Mouse (Mus musculus): ENCODE measurements at regions not wholly inside any gene's neighbourhood (a gene's known extent, or its start where the extent isn't known, plus 50 kb on each side); places are given as distances from the start of the nearest gene placed in this dataset.

DNA sequence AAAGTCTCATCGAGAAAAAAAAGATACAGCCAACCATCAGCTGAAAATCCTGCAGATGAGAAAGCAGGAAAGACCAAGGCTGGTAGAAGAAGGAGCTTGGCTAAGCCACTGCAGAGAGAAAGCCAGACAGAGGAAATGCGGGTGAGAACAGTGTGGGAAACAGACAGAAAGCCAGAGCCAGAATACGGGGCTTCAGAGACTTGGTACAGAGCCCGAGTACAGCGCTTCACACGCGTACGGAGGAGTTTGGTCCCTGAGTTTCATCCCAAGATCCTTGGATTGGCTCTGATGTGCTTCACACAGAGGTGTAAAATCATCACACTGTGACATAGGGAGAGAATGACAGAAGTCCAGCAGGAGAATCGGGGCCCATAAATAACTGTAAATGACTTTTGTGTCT, 495.6 kb upstream of the Map3k7 start:
- H3K9me3 ChIP-seq, result no peaks in the 10 kb centered on the region
- no peak for ATAC-seq
- no peak overlapping the region for H3K27ac ChIP-seq
- H3K27me3 ChIP-seq (replicated peaks), result no peaks in the 10 kb centered on the region
- WGBS, result 76% methylated on average over 9 of the region's 9 CpGs
- H3K36me3 ChIP-seq, result no peaks in the 10 kb centered on the region
- no peak overlapping the region for H3K9ac ChIP-seq
- no peak overlapping the region for H3K4me3 ChIP-seq (replicated peaks)
- H3K4me1 ChIP-seq (replicated peaks), result no peaks in the 10 kb centered on the region
- no peak overlapping the region for H3K4me2 ChIP-seq (replicated peaks)

GRCm38 (mm10) chr4:31469803-31470202, 494.1 kb upstream of the Map3k7 start:
- no peaks in the 10 kb centered on the region for H3K36me3 ChIP-seq
- no peaks in the 10 kb centered on the region for H3K9me3 ChIP-seq
- no peak overlapping the region for H3K9ac ChIP-seq
- WGBS, result 31% methylated on average over 4 of the region's 4 CpGs
- ATAC-seq, result no peak
- no peak overlapping the region for H3K4me2 ChIP-seq (replicated peaks)
- H3K4me1 ChIP-seq (replicated peaks), result no peaks in the 10 kb centered on the region
- no peaks in the 10 kb centered on the region for H3K27me3 ChIP-seq (replicated peaks)
- no peak overlapping the region for H3K4me3 ChIP-seq (replicated peaks)
- no peak overlapping the region for H3K27ac ChIP-seq

DNA sequence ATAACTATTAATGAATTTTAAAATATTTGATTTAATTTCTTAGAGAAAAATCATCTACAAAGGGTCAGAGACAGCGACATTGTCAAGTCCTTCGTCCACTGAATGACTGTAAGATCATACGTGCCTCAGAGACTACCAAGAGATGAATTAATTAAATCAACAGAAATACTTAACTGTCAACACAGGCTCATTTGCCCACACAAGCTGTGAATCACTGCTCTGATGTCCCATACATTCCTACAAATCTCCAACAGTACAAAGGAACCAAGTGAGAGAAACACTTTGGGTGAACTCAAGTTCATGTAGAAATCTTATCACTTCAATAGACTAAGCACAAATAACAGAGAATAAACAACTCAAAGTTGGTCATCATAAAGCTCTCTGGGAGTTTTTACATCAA, 471.4 kb upstream of the Map3k7 start:
- ATAC-seq, result no peak
- H3K4me1 ChIP-seq (replicated peaks), result no peaks in the 10 kb centered on the region
- no peak overlapping the region for H3K27ac ChIP-seq
- WGBS, result 87% methylated on average over 3 of the region's 3 CpGs
- H3K9ac ChIP-seq, result no peak overlapping the region
- no peaks in the 10 kb centered on the region for H3K27me3 ChIP-seq (replicated peaks)
- H3K36me3 ChIP-seq, result no peaks in the 10 kb centered on the region
- H3K4me3 ChIP-seq (replicated peaks), result no peak overlapping the region
- no peak overlapping the region for H3K4me2 ChIP-seq (replicated peaks)
- no peaks in the 10 kb centered on the region for H3K9me3 ChIP-seq

DNA sequence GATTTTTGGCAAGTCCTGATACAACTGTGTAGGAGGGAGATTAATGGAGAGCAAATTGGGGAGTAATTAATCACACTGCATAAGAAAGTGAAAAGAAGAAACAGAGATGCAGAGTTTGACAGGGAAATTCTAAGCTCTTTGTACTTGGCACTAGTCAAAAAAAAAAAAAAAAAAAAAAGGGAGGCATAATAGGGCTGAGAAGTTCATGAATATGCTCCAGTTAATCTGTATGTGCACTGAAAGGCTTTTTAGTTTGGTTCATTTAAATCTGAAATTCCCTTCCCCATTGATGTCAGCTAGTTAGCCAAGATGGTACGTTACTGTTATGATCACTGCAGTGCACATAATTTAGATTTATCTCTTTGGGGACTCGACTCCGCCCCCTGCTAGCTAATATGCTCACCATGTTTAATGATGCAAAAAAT, 470.8 kb upstream of the Map3k7 start:
- 79% methylated on average over 3 of the region's 3 CpGs for WGBS
- no peaks in the 10 kb centered on the region for H3K36me3 ChIP-seq
- ATAC-seq, result no peak
- H3K4me3 ChIP-seq (replicated peaks), result no peak overlapping the region
- H3K4me1 ChIP-seq (replicated peaks), result no peaks in the 10 kb centered on the region
- H3K27ac ChIP-seq, result no peak overlapping the region
- H3K9me3 ChIP-seq, result no peaks in the 10 kb centered on the region
- no peak overlapping the region for H3K9ac ChIP-seq
- no peak overlapping the region for H3K4me2 ChIP-seq (replicated peaks)
- no peaks in the 10 kb centered on the region for H3K27me3 ChIP-seq (replicated peaks)

DNA sequence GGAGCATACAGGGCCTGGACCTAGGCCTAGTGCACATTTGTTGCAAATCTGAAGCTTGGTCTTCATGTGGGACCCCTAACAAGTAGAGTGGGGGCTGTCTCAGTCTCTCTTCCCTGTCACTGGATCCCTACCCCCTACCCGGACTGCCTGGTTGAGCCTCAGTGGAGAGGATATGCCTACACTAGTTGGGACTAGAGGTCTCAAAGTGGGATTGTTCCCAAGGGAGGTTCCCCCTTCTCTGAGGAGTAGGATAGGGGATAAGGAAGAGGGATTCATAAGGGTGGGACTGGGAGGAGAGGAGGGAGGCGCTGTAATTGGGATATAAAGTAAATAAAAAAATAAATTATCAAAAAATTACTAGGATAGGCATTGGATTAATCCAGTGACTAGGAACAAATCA, 464.0 kb upstream of the Map3k7 start:
- H3K9ac ChIP-seq, result no peak overlapping the region
- no peak overlapping the region for H3K27ac ChIP-seq
- 86% methylated on average over 2 of the region's 2 CpGs for WGBS
- H3K36me3 ChIP-seq, result no peaks in the 10 kb centered on the region
- H3K4me3 ChIP-seq (replicated peaks), result no peak overlapping the region
- H3K27me3 ChIP-seq (replicated peaks), result no peaks in the 10 kb centered on the region
- no peak for ATAC-seq
- H3K9me3 ChIP-seq, result no peaks in the 10 kb centered on the region
- no peak overlapping the region for H3K4me2 ChIP-seq (replicated peaks)
- H3K4me1 ChIP-seq (replicated peaks), result no peaks in the 10 kb centered on the region

GRCm38 (mm10) chr4:31500432-31500831, 463.5 kb upstream of the Map3k7 start:
- Histone ChIP-seq H3K27me3 (replicated peaks) (no peaks in the 10 kb centered on the region), H3K27ac (no peak overlapping the region), H3K36me3 (no peaks in the 10 kb centered on the region), H3K9ac (no peak overlapping the region), H3K4me2 (replicated peaks) (no peak overlapping the region), H3K4me3 (replicated peaks) (no peak overlapping the region), H3K4me1 (replicated peaks) (no peaks in the 10 kb centered on the region), H3K9me3 (no peaks in the 10 kb centered on the region)
- no peak for ATAC-seq
- WGBS, result 77% methylated on average over 4 of the region's 4 CpGs

DNA sequence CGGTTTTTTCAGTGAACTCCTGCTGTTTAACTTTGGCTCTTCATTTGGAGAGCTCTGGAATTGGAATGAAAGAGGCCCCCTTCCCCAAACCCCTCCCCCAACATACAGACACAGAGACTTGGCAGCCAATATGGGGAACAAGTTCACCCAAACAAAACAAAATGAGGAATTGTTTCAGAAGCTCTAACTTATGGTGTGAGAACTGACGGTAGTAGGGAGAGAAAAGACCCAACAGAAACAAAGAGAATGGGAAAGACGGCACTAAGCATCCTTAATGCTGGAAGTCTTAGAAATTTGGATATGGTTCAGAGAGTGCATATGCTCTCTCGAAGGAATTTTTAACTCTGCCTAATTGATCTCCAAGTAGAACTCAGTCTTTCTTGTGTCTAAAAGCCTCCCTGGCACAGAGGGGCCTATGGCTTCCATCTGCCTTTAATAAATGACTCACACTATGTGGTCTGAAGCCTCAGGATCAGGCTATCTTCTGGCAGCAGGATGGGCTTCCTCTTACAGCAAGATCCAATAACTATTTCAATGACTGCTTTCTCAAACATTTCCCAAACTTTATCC, 438.2 kb upstream of the Map3k7 start:
- 34% methylated on average over 4 of the region's 4 CpGs for WGBS
- ATAC-seq, result no peak
- Histone ChIP-seq H3K27ac (no peak overlapping the region), H3K4me2 (replicated peaks) (no peak overlapping the region), H3K9me3 (no peaks in the 10 kb centered on the region), H3K4me3 (replicated peaks) (no peak overlapping the region), H3K4me1 (replicated peaks) (no peaks in the 10 kb centered on the region), H3K27me3 (replicated peaks) (no peaks in the 10 kb centered on the region), H3K36me3 (no peaks in the 10 kb centered on the region), H3K9ac (no peak overlapping the region)

DNA sequence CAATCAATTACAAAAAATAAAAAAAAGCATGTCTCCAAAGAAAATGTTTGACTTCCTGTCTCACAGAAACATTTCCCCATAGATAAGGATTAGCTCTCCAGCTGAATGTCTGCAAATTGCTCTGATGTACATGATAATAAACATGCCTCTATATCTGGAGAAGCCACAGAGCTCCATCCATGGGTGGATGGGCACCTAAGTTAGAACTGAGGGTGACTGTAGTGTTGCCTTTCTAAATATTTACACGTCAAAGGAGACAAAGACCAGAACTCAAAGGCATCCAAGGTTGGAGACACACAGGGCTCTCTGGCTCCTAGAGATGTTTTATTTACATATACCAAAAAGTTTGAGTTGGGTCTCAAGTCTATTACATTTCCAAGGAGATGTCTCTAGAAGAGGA, 427.1 kb upstream of the Map3k7 start:
- H3K27me3 ChIP-seq (replicated peaks), result no peaks in the 10 kb centered on the region
- no peaks in the 10 kb centered on the region for H3K36me3 ChIP-seq
- no peaks in the 10 kb centered on the region for H3K9me3 ChIP-seq
- H3K9ac ChIP-seq, result no peak overlapping the region
- H3K4me1 ChIP-seq (replicated peaks), result no peaks in the 10 kb centered on the region
- no peak overlapping the region for H3K4me2 ChIP-seq (replicated peaks)
- whole genome bisulfite sequencing, result 32% methylated on average over 1 of the region's 1 CpGs
- H3K4me3 ChIP-seq (replicated peaks), result no peak overlapping the region
- no peak overlapping the region for H3K27ac ChIP-seq
- ATAC-seq, result peak; percentile 51; the same call in 1 of the 2 replicates

GRCm38 (mm10) chr4:31553780-31554394, 410.0 kb upstream of the Map3k7 start:
- Histone ChIP-seq H3K27me3 (replicated peaks) (no peaks in the 10 kb centered on the region), H3K36me3 (no peaks in the 10 kb centered on the region), H3K4me1 (replicated peaks) (no peaks in the 10 kb centered on the region), H3K4me3 (replicated peaks) (no peak overlapping the region), H3K9ac (no peak overlapping the region), H3K4me2 (replicated peaks) (no peak overlapping the region), H3K9me3 (no peaks in the 10 kb centered on the region), H3K27ac (no peak overlapping the region)
- no peak for ATAC-seq
- WGBS, result 92% methylated on average over 16 of the region's 16 CpGs

GRCm38 (mm10) chr4:31555077-31555476, 408.8 kb upstream of the Map3k7 start:
- no peak for ATAC-seq
- Histone ChIP-seq H3K27me3 (replicated peaks) (no peaks in the 10 kb centered on the region), H3K4me3 (replicated peaks) (no peak overlapping the region), H3K4me2 (replicated peaks) (no peak overlapping the region), H3K9ac (no peak overlapping the region), H3K36me3 (no peaks in the 10 kb centered on the region), H3K27ac (no peak overlapping the region), H3K9me3 (no peaks in the 10 kb centered on the region), H3K4me1 (replicated peaks) (no peaks in the 10 kb centered on the region)
- WGBS, result 87% methylated on average over 1 of the region's 1 CpGs

GRCm38 (mm10) chr4:31557261-31557660, 406.6 kb upstream of the Map3k7 start:
- Histone ChIP-seq H3K36me3 (no peaks in the 10 kb centered on the region), H3K4me1 (replicated peaks) (no peaks in the 10 kb centered on the region), H3K9me3 (no peaks in the 10 kb centered on the region), H3K4me3 (replicated peaks) (no peak overlapping the region), H3K9ac (no peak overlapping the region), H3K4me2 (replicated peaks) (no peak overlapping the region), H3K27ac (no peak overlapping the region), H3K27me3 (replicated peaks) (no peaks in the 10 kb centered on the region)
- WGBS, result 81% methylated on average over 7 of the region's 7 CpGs
- no peak for ATAC-seq

GRCm38 (mm10) chr4:31560305-31560704, 403.6 kb upstream of the Map3k7 start:
- H3K9ac ChIP-seq, result no peak overlapping the region
- H3K4me2 ChIP-seq (replicated peaks), result no peak overlapping the region
- no peaks in the 10 kb centered on the region for H3K4me1 ChIP-seq (replicated peaks)
- H3K9me3 ChIP-seq, result no peaks in the 10 kb centered on the region
- H3K27ac ChIP-seq, result no peak overlapping the region
- H3K4me3 ChIP-seq (replicated peaks), result no peak overlapping the region
- no peak for ATAC-seq
- no peaks in the 10 kb centered on the region for H3K36me3 ChIP-seq
- WGBS, result 81% methylated on average over 4 of the region's 4 CpGs
- no peaks in the 10 kb centered on the region for H3K27me3 ChIP-seq (replicated peaks)

GRCm38 (mm10) chr4:31561183-31561582, 402.7 kb upstream of the Map3k7 start:
- no peak overlapping the region for H3K9ac ChIP-seq
- no peak for ATAC-seq
- no peaks in the 10 kb centered on the region for H3K4me1 ChIP-seq (replicated peaks)
- H3K36me3 ChIP-seq, result no peaks in the 10 kb centered on the region
- WGBS, result 90% methylated on average over 10 of the region's 10 CpGs
- H3K4me3 ChIP-seq (replicated peaks), result no peak overlapping the region
- H3K4me2 ChIP-seq (replicated peaks), result no peak overlapping the region
- no peaks in the 10 kb centered on the region for H3K9me3 ChIP-seq
- no peaks in the 10 kb centered on the region for H3K27me3 ChIP-seq (replicated peaks)
- H3K27ac ChIP-seq, result no peak overlapping the region

Measured in intestine, embryonic 15.5 days (tissue).